Mouse (Mus musculus) liver, embryonic 13.5 days (tissue): ENCODE measurements around the gene Rasgrf2. TPM values are rescaled to one million over a fixed set of nuclear protein-coding genes. Genes with fewer than 3 reads are reported as not detected.
A peak's percentile ranks its signal among the peaks of the same experiment; 100 is the strongest.

ENCODE experiments used
- ATAC-seq: fragments of 200-750 bp; cut with Nextera tagmentation; 2 replicates; pipeline ENCODE4 v1.8.0; 2017; ENCODE audit warnings: low read depth, mild to moderate bottlenecking, moderate number of reproducible peaks, moderate library complexity
- DNase-seq: peaks from one replicate; pipeline ENCODE4 v3.0.0; 2022
- H3K27ac ChIP-seq: fragments of 300-500 bp; sonication (generic); 2 replicates; pipeline ENCODE4 v1.5.1; 2015; ENCODE audit warnings: moderate library complexity, mild to moderate bottlenecking, inconsistent platforms
- H3K27me3 ChIP-seq: fragments of 300-500 bp; sonication (generic); 2 replicates; pipeline ENCODE4 v1.6.1; 2015; ENCODE audit warnings: mild to moderate bottlenecking, inconsistent platforms
- H3K36me3 ChIP-seq: fragments of 300-500 bp; sonication (generic); 2 replicates; pipeline ENCODE4 v1.6.1; 2015; ENCODE audit warnings: mild to moderate bottlenecking, inconsistent platforms
- H3K4me1 ChIP-seq: fragments of 300-500 bp; sonication (generic); replicated peaks from 2 replicates; pipeline ENCODE4 v1.6.1; 2015; ENCODE audit warnings: inconsistent platforms
- H3K4me2 ChIP-seq: fragments of 300-500 bp; sonication (generic); 2 replicates; pipeline ENCODE4 v1.6.1; 2015; ENCODE audit warnings: inconsistent platforms, mild to moderate bottlenecking, moderate library complexity
- H3K4me3 ChIP-seq: fragments of 300-500 bp; sonication (generic); replicated peaks from 2 replicates; pipeline ENCODE4 v1.5.1; 2015; ENCODE audit warnings: mild to moderate bottlenecking, inconsistent platforms
- H3K9ac ChIP-seq: fragments of 300-500 bp; sonication (generic); 2 replicates; pipeline ENCODE4 v1.6.1; 2015; ENCODE audit warnings: mild to moderate bottlenecking, inconsistent platforms
- H3K9me3 ChIP-seq: fragments of 300-500 bp; sonication (generic); replicated peaks from 2 replicates; pipeline ENCODE4 v1.6.1; 2016; ENCODE audit warnings: inconsistent platforms
- WGBS: fragments of 180-500 bp; shearing (Covaris S2); methylation state at CpG from one replicate; pipeline ENCODE4 v1.1.7; 2015; ENCODE audit not compliant: insufficient replicate concordance; 5-methylcytosine and 5-hydroxymethylcytosine counted together
- polyA plus RNA-seq: library from polyadenylated mRNA; unstranded; fragments of >200 nt; fragmentation: Nextera tagmentation; extraction: Ambion mirVana; gene quantifications from 2 replicates; pipeline ENCODE4 v1.2.1, GENCODE M21; 2015

Gene Rasgrf2
- polyA plus RNA-seq, 1 experiment from 2014 or later: 0.10 TPM

DNA sequence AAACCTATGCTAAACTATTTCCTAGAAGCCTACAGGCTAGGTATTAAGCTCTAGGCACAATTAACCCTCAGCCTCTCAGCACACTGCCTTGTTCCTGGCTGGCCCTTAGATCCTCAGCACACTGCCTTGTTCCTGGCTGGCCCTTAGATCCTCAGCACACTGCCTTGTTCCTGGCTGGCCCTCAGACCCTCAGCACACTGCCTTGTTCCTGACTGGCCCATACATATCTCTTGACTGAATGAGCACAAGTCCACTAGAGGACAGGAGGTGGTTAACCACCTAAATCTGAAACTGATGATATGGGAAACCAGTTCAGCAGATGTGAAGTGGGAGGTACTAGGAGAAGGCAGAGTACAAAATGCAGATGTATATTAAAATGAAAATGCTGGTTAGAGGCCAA, 219.8 kb downstream of the Rasgrf2 start:
- Histone ChIP-seq H3K36me3 (no peaks in the 10 kb centered on the region), H3K4me1 (no peaks in the 10 kb centered on the region), H3K4me2 (no peak overlapping the region), H3K9me3 (no peaks in the 10 kb centered on the region), H3K9ac (no peak overlapping the region), H3K27me3 (no peaks in the 10 kb centered on the region), H3K27ac (no peak overlapping the region), H3K4me3 (no peak overlapping the region)
- no peak for DNase-seq
- ATAC-seq: no peak

DNA sequence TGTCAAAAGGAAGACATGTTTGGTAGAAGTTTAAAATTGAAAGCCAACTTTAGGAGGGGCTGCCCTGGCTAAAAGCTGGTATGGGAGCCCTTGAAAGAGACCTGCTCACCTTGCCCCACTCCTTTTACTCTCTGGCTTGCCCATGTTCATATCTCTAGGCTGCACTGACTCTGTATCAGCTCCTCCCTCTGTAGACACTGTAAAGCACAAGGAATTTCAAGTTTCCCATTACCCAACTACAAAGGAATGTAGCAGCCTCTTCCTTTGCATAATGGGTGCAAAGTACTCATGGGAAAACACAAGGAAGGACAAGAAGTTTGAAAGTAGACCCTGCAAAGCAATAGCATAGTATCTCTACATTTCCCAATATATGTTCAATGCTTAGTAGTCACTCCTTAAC, 220.2 kb downstream of the Rasgrf2 start:
- no peaks in the 10 kb centered on the region for H3K4me1 ChIP-seq
- no peak overlapping the region for H3K4me3 ChIP-seq
- H3K9ac ChIP-seq: no peak overlapping the region
- no peaks in the 10 kb centered on the region for H3K9me3 ChIP-seq
- no peaks in the 10 kb centered on the region for H3K27me3 ChIP-seq
- DNase-seq: no peak
- H3K36me3 ChIP-seq: no peaks in the 10 kb centered on the region
- no peak for ATAC-seq
- no peak overlapping the region for H3K27ac ChIP-seq
- H3K4me2 ChIP-seq: no peak overlapping the region

DNA sequence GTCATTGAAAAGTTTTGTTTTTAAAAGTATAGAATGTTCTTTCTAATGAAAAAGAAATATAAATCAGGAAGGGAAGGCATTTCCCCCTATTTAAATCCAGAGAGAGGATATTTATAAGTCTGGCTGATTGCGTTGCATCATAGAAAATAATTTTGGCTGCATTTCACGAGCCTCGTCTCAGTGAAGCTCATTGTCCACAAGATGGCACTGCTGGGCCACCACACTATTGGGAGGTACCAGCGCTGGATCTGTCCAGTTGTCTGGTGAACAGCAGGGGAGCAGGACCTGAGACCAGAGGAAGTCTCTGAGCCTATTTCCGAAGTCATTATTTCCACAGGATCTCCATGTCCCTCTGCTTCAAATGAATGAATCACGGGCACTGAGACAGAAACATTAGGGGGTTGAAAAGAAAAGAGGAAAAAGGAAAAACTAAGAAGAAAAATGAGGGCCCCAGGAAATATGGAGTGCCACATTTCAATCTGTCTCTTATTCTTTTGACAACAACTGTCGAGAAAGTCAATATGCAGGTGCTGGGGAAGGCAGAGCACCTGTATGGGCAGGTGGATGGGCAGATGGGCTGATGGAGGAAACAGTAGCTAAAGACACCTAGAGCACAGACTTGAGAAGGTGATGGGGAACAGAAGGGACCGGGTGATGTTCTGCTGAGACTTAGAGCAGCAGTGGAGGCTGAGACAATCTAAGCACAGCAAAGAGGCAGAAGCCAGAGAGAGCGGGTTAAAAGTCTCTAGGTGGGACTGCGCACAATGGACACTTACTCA, 223.1 kb downstream of the Rasgrf2 start:
- H3K27me3 ChIP-seq: no peaks in the 10 kb centered on the region
- DNase-seq: peak; percentile 12
- no peak overlapping the region for H3K4me2 ChIP-seq
- no peaks in the 10 kb centered on the region for H3K4me1 ChIP-seq
- H3K9me3 ChIP-seq: no peaks in the 10 kb centered on the region
- ATAC-seq: no peak
- no peak overlapping the region for H3K27ac ChIP-seq
- 32% methylated on average over 10 of the region's 10 CpGs for WGBS
- no peak overlapping the region for H3K9ac ChIP-seq
- no peak overlapping the region for H3K4me3 ChIP-seq
- H3K36me3 ChIP-seq: no peaks in the 10 kb centered on the region

DNA sequence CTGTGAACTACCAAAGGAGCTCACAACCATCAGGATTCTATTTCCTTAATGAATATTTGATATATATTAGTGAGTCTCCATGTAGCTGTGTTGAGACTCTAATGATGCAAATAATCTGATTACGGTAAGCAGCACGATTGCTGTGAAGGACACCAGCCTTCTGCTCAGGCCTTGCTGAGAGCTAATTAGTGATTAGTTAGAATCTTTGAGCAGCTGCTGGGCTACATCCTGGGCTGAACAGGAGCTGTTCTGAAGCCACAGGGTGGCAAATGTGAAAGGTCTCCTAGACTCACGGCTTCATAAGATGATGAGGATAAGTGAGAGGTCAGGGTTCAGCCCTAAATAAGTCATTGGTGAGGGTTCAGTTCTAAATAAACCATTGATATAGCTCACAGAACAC, 225.1 kb downstream of the Rasgrf2 start:
- WGBS: 70% methylated on average over 3 of the region's 3 CpGs
- Histone ChIP-seq H3K27ac (no peak overlapping the region), H3K9me3 (no peaks in the 10 kb centered on the region; the same call in 1 of the 2 replicates), H3K4me2 (no peak overlapping the region), H3K4me3 (no peak overlapping the region), H3K27me3 (no peaks in the 10 kb centered on the region), H3K4me1 (no peaks in the 10 kb centered on the region), H3K9ac (no peak overlapping the region), H3K36me3 (no peaks in the 10 kb centered on the region)
- DNase-seq (no peak), ATAC-seq (no peak)

DNA sequence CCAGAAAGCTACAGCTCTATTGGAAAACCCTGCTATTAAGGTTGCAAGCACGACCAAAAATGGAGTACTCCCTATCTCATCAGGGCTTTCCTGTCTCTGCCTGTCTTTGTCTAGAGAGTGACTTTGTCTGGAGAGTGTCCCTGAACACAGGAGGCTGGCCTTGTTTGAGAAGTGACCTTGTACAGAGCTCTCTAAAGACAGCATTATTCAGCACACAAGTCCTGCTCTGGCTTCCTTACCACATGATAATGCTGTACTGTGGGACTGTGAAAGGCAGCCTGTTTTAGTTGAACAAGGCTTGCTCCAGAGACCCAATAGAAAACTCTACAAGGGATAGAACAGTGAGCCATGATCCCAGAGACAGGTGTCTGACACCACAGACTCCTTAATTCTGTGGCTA, 235.0 kb downstream of the Rasgrf2 start:
- no peak overlapping the region for H3K27ac ChIP-seq
- no peak for DNase-seq
- no peak overlapping the region for H3K9ac ChIP-seq
- no peaks in the 10 kb centered on the region; the same call in 1 of the 2 replicates for H3K9me3 ChIP-seq
- H3K27me3 ChIP-seq: no peaks in the 10 kb centered on the region
- WGBS: 20% methylated on average over 1 of the region's 1 CpGs
- no peaks in the 10 kb centered on the region for H3K36me3 ChIP-seq
- no peak for ATAC-seq
- no peak overlapping the region for H3K4me3 ChIP-seq
- no peaks in the 10 kb centered on the region for H3K4me1 ChIP-seq
- no peak overlapping the region for H3K4me2 ChIP-seq

DNA sequence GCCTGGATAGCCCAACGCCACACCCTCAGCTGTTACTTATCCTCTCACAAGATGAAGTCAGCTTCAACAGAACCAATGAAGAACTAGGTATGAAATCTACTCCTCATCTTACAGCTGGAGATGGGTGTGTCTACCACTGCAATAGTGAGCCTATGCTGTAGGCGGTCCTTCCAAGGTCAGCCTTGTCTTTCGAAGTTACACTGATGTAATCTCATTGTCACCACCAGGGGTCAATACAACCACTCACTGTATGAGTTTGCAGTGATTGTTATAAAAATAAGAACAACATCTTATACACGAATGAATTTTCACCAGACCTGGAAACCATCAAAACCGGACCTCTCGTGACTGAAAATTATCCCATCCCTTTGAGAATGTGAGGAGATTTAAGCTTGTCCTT, 238.3 kb downstream of the Rasgrf2 start:
- no peak overlapping the region for H3K27ac ChIP-seq
- no peaks in the 10 kb centered on the region for H3K4me1 ChIP-seq
- no peaks in the 10 kb centered on the region for H3K36me3 ChIP-seq
- no peak overlapping the region for H3K4me2 ChIP-seq
- WGBS: 55% methylated on average over 6 of the region's 6 CpGs
- no peak overlapping the region for H3K4me3 ChIP-seq
- no peak for DNase-seq
- H3K27me3 ChIP-seq: no peaks in the 10 kb centered on the region
- ATAC-seq: no peak
- no peaks in the 10 kb centered on the region for H3K9me3 ChIP-seq
- no peak overlapping the region for H3K9ac ChIP-seq

DNA sequence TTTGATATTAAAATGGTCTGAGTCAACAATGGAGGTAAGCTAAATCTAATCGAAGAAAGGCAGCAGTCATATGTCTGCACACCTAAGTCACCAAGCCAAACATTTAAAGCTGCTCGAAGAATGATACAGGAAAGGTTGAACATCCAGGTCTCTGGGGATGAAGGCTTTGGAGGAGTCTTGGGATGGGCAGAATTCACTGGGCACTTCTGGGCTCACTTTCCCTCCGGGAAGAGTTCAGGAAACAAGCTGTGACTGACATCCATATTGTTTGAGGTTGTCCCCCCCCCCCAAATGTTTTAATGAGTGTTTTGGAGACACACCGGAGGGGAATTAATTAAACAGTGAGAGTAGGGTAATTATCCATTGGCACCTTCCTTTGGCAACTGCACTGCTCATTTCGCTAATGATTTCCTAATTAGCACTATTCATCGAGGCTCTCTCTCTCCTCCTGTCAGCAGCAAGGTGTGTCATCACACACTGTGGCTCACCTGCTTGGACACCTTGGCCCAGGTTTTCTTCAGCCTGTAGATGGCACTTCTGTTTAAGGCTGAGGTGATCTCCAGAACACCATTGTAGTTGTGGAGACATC, 241.3 kb downstream of the Rasgrf2 start:
- Histone ChIP-seq H3K4me2 (no peak overlapping the region), H3K4me3 (no peak overlapping the region), H3K27me3 (no peaks in the 10 kb centered on the region), H3K4me1 (no peaks in the 10 kb centered on the region), H3K27ac (no peak overlapping the region), H3K9ac (no peak overlapping the region), H3K9me3 (no peaks in the 10 kb centered on the region), H3K36me3 (no peaks in the 10 kb centered on the region)
- DNase-seq (no peak), ATAC-seq (no peak)
- 74% methylated on average over 6 of the region's 6 CpGs for WGBS

DNA sequence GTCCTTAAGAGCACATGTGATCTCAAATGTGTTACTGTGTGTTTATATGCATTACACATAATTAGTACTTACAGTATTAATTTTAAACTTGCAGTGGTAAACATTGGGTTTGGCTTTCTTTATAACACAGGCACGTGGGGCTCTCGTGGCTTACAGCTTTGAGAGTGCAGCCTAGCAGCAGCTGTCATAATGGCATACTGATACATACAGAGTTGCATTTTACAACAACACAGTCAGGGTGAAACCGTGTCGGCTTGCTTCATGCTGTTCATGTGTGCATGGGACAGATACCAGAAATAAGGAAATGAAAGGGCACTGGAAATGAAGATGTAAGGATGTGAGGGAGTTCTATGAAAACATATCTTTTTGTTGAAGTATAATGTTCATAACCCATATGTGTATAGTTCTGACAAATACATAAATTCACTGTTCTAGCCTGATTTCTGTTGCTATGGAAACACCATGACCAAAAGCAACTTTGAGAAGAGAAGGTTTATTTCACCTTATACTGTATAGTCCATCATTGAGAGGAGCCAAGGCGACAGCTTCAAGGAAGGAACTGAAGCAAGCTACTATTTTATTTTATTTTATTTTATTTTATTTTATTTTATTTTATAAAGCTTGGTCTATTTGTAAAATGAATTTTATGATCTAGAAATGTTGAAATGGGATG, 246.6 kb downstream of the Rasgrf2 start:
- Histone ChIP-seq H3K4me2 (no peak overlapping the region), H3K9ac (no peak overlapping the region), H3K4me1 (no peaks in the 10 kb centered on the region), H3K27me3 (no peaks in the 10 kb centered on the region), H3K4me3 (no peak overlapping the region), H3K36me3 (no peaks in the 10 kb centered on the region), H3K9me3 (no peaks in the 10 kb centered on the region), H3K27ac (no peak overlapping the region)
- ATAC-seq: no peak
- 68% methylated on average over 5 of the region's 5 CpGs for WGBS
- no peak for DNase-seq

DNA sequence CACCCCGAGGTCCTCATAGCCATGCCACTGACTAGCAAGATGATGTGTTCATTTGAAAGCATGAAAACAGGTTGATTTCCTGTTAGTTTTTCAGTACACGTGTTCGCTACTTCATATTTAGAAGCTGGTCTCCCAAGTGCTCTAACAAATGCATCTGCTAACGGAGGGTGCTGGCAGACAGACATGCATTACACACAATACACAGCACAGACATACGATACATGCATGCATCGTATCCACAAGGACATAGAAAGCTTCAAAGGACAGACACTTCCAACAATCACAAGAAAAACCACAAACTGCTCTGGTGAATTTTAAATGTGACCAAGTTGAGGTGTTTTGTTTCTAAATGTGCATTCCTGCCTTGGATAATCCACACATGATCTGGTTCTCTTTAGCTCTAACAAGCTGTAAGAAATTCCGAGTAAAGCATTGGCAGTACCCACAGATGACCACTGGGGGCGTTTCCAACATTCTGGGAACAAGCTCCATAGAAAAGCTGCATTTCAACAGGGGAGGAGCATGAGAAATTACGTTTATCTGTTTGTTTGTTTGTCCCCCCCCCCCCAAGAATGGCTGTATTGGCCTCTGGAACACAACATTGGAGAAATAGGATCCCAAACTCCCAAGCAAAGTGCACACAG, 249.5 kb downstream of the Rasgrf2 start:
- H3K9ac ChIP-seq: no peak overlapping the region
- H3K4me3 ChIP-seq: no peak overlapping the region
- ATAC-seq (no peak), DNase-seq (no peak)
- 51% methylated on average over 9 of the region's 9 CpGs for WGBS
- no peaks in the 10 kb centered on the region for H3K36me3 ChIP-seq
- H3K27ac ChIP-seq: no peak overlapping the region
- no peaks in the 10 kb centered on the region for H3K9me3 ChIP-seq
- no peak overlapping the region for H3K4me2 ChIP-seq
- no peaks in the 10 kb centered on the region for H3K27me3 ChIP-seq
- H3K4me1 ChIP-seq: no peaks in the 10 kb centered on the region

DNA sequence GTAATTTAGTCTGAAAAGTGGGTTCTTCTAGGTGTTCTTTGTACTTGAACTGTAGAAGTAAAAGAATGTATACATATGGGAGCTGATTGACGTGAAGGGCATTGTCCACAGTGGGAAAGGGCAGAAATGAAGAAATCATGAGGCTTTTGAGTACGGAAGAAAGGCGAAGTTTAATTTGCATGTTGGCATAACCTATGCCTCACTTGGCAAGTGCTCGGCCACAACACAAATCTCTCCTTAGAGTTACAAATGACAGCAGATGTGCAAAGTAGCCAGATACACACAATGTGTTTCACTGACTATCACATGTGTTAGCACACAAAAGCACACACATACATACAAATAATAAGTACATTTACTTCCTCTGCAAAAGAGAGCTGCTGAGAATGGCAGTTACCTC, 251.2 kb downstream of the Rasgrf2 start:
- H3K27me3 ChIP-seq: no peaks in the 10 kb centered on the region
- no peaks in the 10 kb centered on the region for H3K36me3 ChIP-seq
- H3K27ac ChIP-seq: no peak overlapping the region
- ATAC-seq: no peak
- no peaks in the 10 kb centered on the region for H3K4me1 ChIP-seq
- 66% methylated on average over 4 of the region's 4 CpGs for WGBS
- DNase-seq: no peak
- H3K4me3 ChIP-seq: no peak overlapping the region
- H3K9ac ChIP-seq: no peak overlapping the region
- H3K9me3 ChIP-seq: no peaks in the 10 kb centered on the region
- H3K4me2 ChIP-seq: no peak overlapping the region

DNA sequence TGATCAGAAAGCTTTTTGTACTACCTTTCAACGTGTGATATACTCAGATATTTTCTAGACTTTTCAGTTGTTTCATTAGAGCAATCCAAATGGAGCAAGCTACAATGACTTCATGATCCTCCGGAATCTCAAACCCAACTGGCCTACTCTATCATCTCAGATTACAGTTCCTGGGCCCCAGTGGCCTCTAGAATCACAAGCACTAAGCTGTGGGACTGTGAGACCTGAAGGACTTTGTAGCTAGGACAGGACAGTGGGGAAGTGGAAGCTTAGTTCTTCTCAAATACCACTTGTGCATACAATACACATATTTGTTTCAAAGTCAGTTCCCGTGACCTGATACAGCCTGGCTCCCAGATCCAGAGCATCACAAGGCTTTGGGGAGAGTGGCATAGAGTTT, 253.5 kb downstream of the Rasgrf2 start:
- Histone ChIP-seq H3K4me2 (no peak overlapping the region), H3K4me1 (no peaks in the 10 kb centered on the region), H3K27ac (no peak overlapping the region), H3K36me3 (no peaks in the 10 kb centered on the region), H3K9me3 (no peaks in the 10 kb centered on the region), H3K4me3 (no peak overlapping the region), H3K9ac (no peak overlapping the region), H3K27me3 (no peaks in the 10 kb centered on the region)
- ATAC-seq (no peak), DNase-seq (no peak)
- WGBS: 63% methylated on average over 3 of the region's 3 CpGs
